31 mouse cellular contexts compared by ENCODE assay signal in genomic region chr10:5070168-5070940, GRCm38 (mm10). TPM values are rescaled to one million over a fixed set of nuclear protein-coding genes. Genes with fewer than 3 reads are reported as not detected.
DNase-seq lines count a peak whose midpoint lies in the region; ATAC-seq lines count a peak whose summit lies in the region.
"Had no signal": no experiment of that assay in that cellular context is flagged by ENCODE, and none has a peak within 500 bp of the region (broad histone marks: within the 10 kb centered on the region; RNA-seq: fewer than 3 reads in every experiment).

No protein-coding gene starts in this region.

- no peaks in the 10 kb centered on the region for H3K27me3 ChIP-seq in heart, embryonic 14.5 days (ENCODE audit: control insufficient read depth, insufficient read depth, low read length)
- no peaks in the 10 kb centered on the region for H3K27me3 ChIP-seq in midbrain, embryonic 11.5 days (ENCODE audit: control insufficient read depth, insufficient read depth, low read length)
- H3K27me3 ChIP-seq in midbrain, embryonic 14.5 days (ENCODE audit: control insufficient read depth, insufficient read depth, low read length) = no peaks in the 10 kb centered on the region
- H3K27me3 ChIP-seq: embryonic facial prominence, embryonic 12.5 days; forebrain, embryonic 12.5 days; hindbrain, embryonic 13.5 days; lung, embryonic 15.5 days; neural tube, embryonic 15.5 days; stomach, embryonic 15.5 days had no signal

- H3K36me3 ChIP-seq in heart, embryonic 14.5 days (ENCODE audit: control insufficient read depth, insufficient read depth, low read length) = peaks cover 41% of the 10 kb centered on the region
- H3K36me3 ChIP-seq in midbrain, embryonic 11.5 days (ENCODE audit: control insufficient read depth, insufficient read depth, low read length) = no peaks in the 10 kb centered on the region
- H3K36me3 ChIP-seq in midbrain, embryonic 14.5 days (ENCODE audit: control insufficient read depth, insufficient read depth, low read length) = no peaks in the 10 kb centered on the region
- H3K36me3 ChIP-seq: embryonic facial prominence, embryonic 12.5 days; forebrain, embryonic 12.5 days; lung, embryonic 15.5 days; midbrain, embryonic 10.5 days; stomach, embryonic 15.5 days had no signal

- 84% methylated on average over 11 of the region's 11 CpGs for WGBS in heart, embryonic 14.5 days
- 89% methylated on average over 11 of the region's 11 CpGs for WGBS in midbrain, embryonic 11.5 days
- WGBS in midbrain, embryonic 14.5 days = 88% methylated on average over 11 of the region's 11 CpGs

- peak; percentile 53 for DNase-seq in heart, adult 11 months
- no peak for DNase-seq in heart, postnatal 36 days
- DNase-seq in heart, adult 18-20 months = no peak
- peak; percentile 54 for DNase-seq in midbrain, embryonic 11.5 days (ENCODE audit: low spot score, missing footprints)
- no peak for DNase-seq in midbrain, embryonic 14.5 days
- DNase-seq in kidney, postnatal 14 days = no peak
- DNase-seq: adrenal gland, postnatal 14 days; cerebellum, adult 11 months; cerebellum, adult 9-10 months; cerebellum, postnatal 36 days; forebrain, postnatal 0 days; gastrocnemius, postnatal 14 days; kidney, adult 8-10 months; layer of hippocampus, postnatal 36 days; left cerebral cortex, postnatal 4 days; right cerebral cortex, postnatal 25 days had no signal

- intact Hi-C loops in heart, postnatal 36 days (cut with DNase I) = no loop called here

- ATAC-seq in heart, embryonic 14.5 days (ENCODE audit: insufficient number of reproducible peaks, insufficient read depth, low FRiP score, low read depth) = no peak
- no peak for ATAC-seq in midbrain, embryonic 11.5 days (ENCODE audit: low FRiP score)
- no peak for ATAC-seq in midbrain, embryonic 14.5 days (ENCODE audit: low FRiP score, low TSS enrichment)
- ATAC-seq: CD4-positive, CD25-positive, alpha-beta regulatory T cell, adult 4 months; forebrain, postnatal 0 days; intestine, embryonic 16.5 days had no signal

- peak overlapping the region; percentile 54 for H3K4me2 ChIP-seq in heart, embryonic 14.5 days (ENCODE audit: low read length)
- no peak overlapping the region for H3K4me2 ChIP-seq in midbrain, embryonic 11.5 days
- H3K4me2 ChIP-seq in midbrain, embryonic 14.5 days (ENCODE audit: low read length) = no peak overlapping the region
- H3K4me2 ChIP-seq: embryonic facial prominence, embryonic 12.5 days; forebrain, embryonic 12.5 days; hindbrain, embryonic 13.5 days; liver, embryonic 11.5 days; lung, embryonic 15.5 days; neural tube, embryonic 15.5 days; stomach, embryonic 15.5 days had no signal

- H3K9ac ChIP-seq in heart, embryonic 14.5 days (ENCODE audit: low read length) = peak overlapping the region; percentile 74
- no peak overlapping the region for H3K9ac ChIP-seq in midbrain, embryonic 11.5 days (ENCODE audit: low read length)
- H3K9ac ChIP-seq in midbrain, embryonic 14.5 days (replicated peaks; ENCODE audit: low read length) = no peak overlapping the region
- H3K9ac ChIP-seq: embryonic facial prominence, embryonic 12.5 days; forebrain, embryonic 12.5 days; forebrain, postnatal 0 days; hindbrain, embryonic 13.5 days; lung, embryonic 15.5 days; neural tube, embryonic 15.5 days; stomach, embryonic 15.5 days had no signal

- H3K27ac ChIP-seq in heart, embryonic 14.5 days (replicated peaks in 1 of 2; ENCODE audit: control insufficient read depth in 1 of 2, insufficient read depth in 1 of 2, low read depth in 2 of 2, low read length in 2 of 2) = peak overlapping the region; percentile 55 to 97
- H3K27ac ChIP-seq in midbrain, embryonic 11.5 days (ENCODE audit: low read depth, low read length) = no peak overlapping the region
- no peak overlapping the region for H3K27ac ChIP-seq in midbrain, embryonic 14.5 days (replicated peaks; ENCODE audit: low read depth, low read length)
- H3K27ac ChIP-seq: embryonic facial prominence, embryonic 12.5 days; forebrain, embryonic 12.5 days; hindbrain, embryonic 13.5 days; kidney, postnatal 0 days; lung, embryonic 15.5 days; midbrain, embryonic 10.5 days; neural tube, embryonic 15.5 days; stomach, embryonic 15.5 days had no signal

- 0 out of 2 replicates have a peak, but pooled peaks cover 2% of the 10 kb centered on the region for H3K9me3 ChIP-seq in heart, embryonic 14.5 days (ENCODE audit: control insufficient read depth, low read length)
- no peaks in the 10 kb centered on the region for H3K9me3 ChIP-seq in midbrain, embryonic 11.5 days (ENCODE audit: control insufficient read depth, low read length)
- H3K9me3 ChIP-seq in midbrain, embryonic 14.5 days (ENCODE audit: control insufficient read depth, low read length) = no peaks in the 10 kb centered on the region
- H3K9me3 ChIP-seq: embryonic facial prominence, embryonic 12.5 days; forebrain, embryonic 12.5 days; hindbrain, embryonic 13.5 days; lung, embryonic 15.5 days; midbrain, embryonic 10.5 days; neural tube, embryonic 15.5 days; stomach, embryonic 15.5 days had no signal

- peaks cover 2 to 5% of the 10 kb centered on the region in 2 experiments; a peak in 2 of 4 replicates for H3K4me1 ChIP-seq in heart, embryonic 14.5 days (ENCODE audit: control insufficient read depth in 2 of 2, insufficient read depth in 2 of 2, low read length in 2 of 2)
- H3K4me1 ChIP-seq in midbrain, embryonic 11.5 days (ENCODE audit: control insufficient read depth, insufficient read depth, low read length) = no peaks in the 10 kb centered on the region
- no peaks in the 10 kb centered on the region for H3K4me1 ChIP-seq in midbrain, embryonic 14.5 days (ENCODE audit: control insufficient read depth, insufficient read depth, low read length)
- H3K4me1 ChIP-seq: embryonic facial prominence, embryonic 12.5 days; forebrain, embryonic 12.5 days; hindbrain, embryonic 13.5 days; lung, embryonic 15.5 days; midbrain, embryonic 10.5 days; neural tube, embryonic 15.5 days; stomach, embryonic 15.5 days had no signal

- H3K4me3 ChIP-seq in heart, embryonic 14.5 days (ENCODE audit: control insufficient read depth in 1 of 2, insufficient read depth in 1 of 2, low read depth in 1 of 2, low read length in 2 of 2) = peak overlapping the region in 1 of 2 experiments; percentile 29; a peak in 1 of 4 replicates
- no peak overlapping the region for H3K4me3 ChIP-seq in midbrain, embryonic 11.5 days (ENCODE audit: low read depth, low read length)
- H3K4me3 ChIP-seq in midbrain, embryonic 14.5 days (replicated peaks; ENCODE audit: low read depth, low read length) = no peak overlapping the region
- H3K4me3 ChIP-seq: embryonic facial prominence, embryonic 12.5 days; forebrain, embryonic 12.5 days; hindbrain, embryonic 13.5 days; lung, embryonic 15.5 days; midbrain, embryonic 10.5 days; neural tube, embryonic 15.5 days; stomach, embryonic 15.5 days had no signal

RNA-seq across cellular contexts. Expression of gene Gm10097, which starts 1.4 kb away (rescaled TPM):
- total RNA-seq in heart, postnatal 36 days (2021) = under 1 TPM; 0.44 to 0.60 TPM
- polyA plus RNA-seq in heart, embryonic 14.5 days (2014; fragmentation: Nextera tagmentation; extraction: Ambion mirVana) = 0.53 and 0.57 TPM in 2 replicates
- under 1 TPM; 0.47 to 0.57 TPM for total RNA-seq in heart, adult 18-20 months (2021)
- polyA plus RNA-seq in midbrain, embryonic 11.5 days (2014; fragmentation: Nextera tagmentation; extraction: Ambion mirVana) = 0.06 TPM in 1 of 2 replicates, not detected in the other
- 0.15 and 0.26 TPM in 2 replicates for polyA plus RNA-seq in midbrain, embryonic 14.5 days (2014; fragmentation: Nextera tagmentation; extraction: Ambion mirVana)
- total RNA-seq: adrenal gland, postnatal 14 days; granulocyte monocyte progenitor cell, adult 5-6 weeks; layer of hippocampus, postnatal 36 days; left cerebral cortex, postnatal 4 days; midbrain, postnatal 0 days had no signal
- polyA plus RNA-seq: forebrain, postnatal 0 days; kidney, postnatal 0 days; large intestine, adult 2 months; midbrain, embryonic 10.5 days had no signal

Comparison
In these comparisons a context has a peak if more than half of its experiments do, and no peak if none do; other contexts are left out.
1. DNase-seq: peak in heart, adult 11 months (single experiment) and midbrain, embryonic 11.5 days (single experiment); none in heart, postnatal 36 days (0 of 2), heart, adult 18-20 months (0 of 2), midbrain, embryonic 14.5 days (single experiment) and kidney, postnatal 14 days (single experiment).
2. H3K27ac ChIP-seq: peak in heart, embryonic 14.5 days (2 of 2); none in midbrain, embryonic 11.5 days (single experiment) and midbrain, embryonic 14.5 days (single experiment).